Comparison of ENCODE assay signal across 7 mouse cellular contexts in the genomic region with DNA sequence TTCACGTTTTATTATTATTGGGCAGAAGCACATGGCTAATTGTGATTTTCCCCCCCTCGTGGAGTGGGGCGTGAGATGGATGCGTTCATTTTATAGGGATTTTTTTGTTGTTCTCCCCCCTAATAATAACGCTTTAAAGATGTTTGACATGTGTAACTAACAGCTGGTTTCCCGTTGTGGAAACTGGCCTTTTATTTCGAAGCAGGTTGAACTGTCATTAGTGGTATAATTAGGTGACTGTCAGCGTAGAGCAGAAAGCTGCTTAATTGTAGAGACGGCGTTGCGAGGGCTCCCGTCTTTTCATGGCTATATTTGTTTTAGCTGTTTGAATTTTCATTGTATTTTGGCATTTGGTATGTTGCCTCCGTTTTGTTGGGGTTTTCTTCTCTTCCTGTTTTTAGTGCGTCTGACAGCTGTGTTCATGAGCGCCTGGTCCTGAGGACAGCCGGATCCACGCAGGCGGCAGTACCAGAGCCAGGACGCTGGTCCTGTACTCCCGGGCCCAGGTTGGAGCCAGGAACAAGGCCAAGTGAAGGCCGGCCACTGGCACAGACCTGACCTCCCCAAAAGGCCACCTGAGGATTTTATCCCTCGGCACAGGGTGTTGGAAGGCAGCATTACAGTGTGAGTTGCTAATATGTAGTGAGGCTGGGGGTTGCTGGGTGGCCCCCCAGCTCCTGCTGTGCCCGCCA.
A peak's percentile ranks its signal among the peaks of the same experiment; 100 is the strongest.
DNase-seq lines count a peak whose midpoint lies in the region; ATAC-seq lines count a peak whose summit lies in the region.

No protein-coding gene starts in this region.

- 36% methylated on average over 23 of the region's 23 CpGs for WGBS in lung, embryonic 16.5 days
- WGBS in forebrain, embryonic 13.5 days, result 4% methylated on average over 23 of the region's 23 CpGs
- WGBS in intestine, embryonic 15.5 days, result 47% methylated on average over 23 of the region's 23 CpGs
- 13% methylated on average over 23 of the region's 23 CpGs for WGBS in neural tube, embryonic 14.5 days

- peak overlapping the region; percentile 48 for H3K4me2 ChIP-seq in lung, embryonic 16.5 days (ENCODE audit: low read depth, low read length)
- H3K4me2 ChIP-seq in forebrain, embryonic 13.5 days, result peak overlapping the region; percentile 61
- peak overlapping the region; percentile 54 for H3K4me2 ChIP-seq in intestine, embryonic 15.5 days (replicated peaks)
- H3K4me2 ChIP-seq in neural tube, embryonic 14.5 days (ENCODE audit: low read depth, low read length), result peak overlapping the region; percentile 51

- peak overlapping the region; percentile 74; the same call in 1 of the 2 replicates for H3K27ac ChIP-seq in lung, embryonic 16.5 days (ENCODE audit: low read length)
- peak overlapping the region; percentile 93 for H3K27ac ChIP-seq in forebrain, embryonic 13.5 days
- 0 out of 2 replicates have a peak overlapping the region, but pooled peaks have one; percentile 68 for H3K27ac ChIP-seq in intestine, embryonic 15.5 days
- peak overlapping the region; percentile 82 for H3K27ac ChIP-seq in neural tube, embryonic 14.5 days (ENCODE audit: low read depth, low read length)

- DNase-seq in lung, postnatal 4 days, result no peak
- DNase-seq in adrenal gland, adult 2 months, result no peak
- no peak for DNase-seq in layer of hippocampus, postnatal 14 days (ENCODE audit: low spot score in 2 of 2)

- no peaks in the 10 kb centered on the region for H3K9me3 ChIP-seq in lung, embryonic 16.5 days (ENCODE audit: control insufficient read depth, low read length)
- no peaks in the 10 kb centered on the region for H3K9me3 ChIP-seq in forebrain, embryonic 13.5 days (replicated peaks)
- H3K9me3 ChIP-seq in intestine, embryonic 15.5 days, result no peaks in the 10 kb centered on the region
- H3K9me3 ChIP-seq in neural tube, embryonic 14.5 days (ENCODE audit: control insufficient read depth, low read length), result no peaks in the 10 kb centered on the region

- H3K4me1 ChIP-seq in lung, embryonic 16.5 days (replicated peaks; ENCODE audit: control insufficient read depth, insufficient read depth, low read length), result peaks cover 59% of the 10 kb centered on the region
- peaks cover 98% of the 10 kb centered on the region for H3K4me1 ChIP-seq in forebrain, embryonic 13.5 days
- H3K4me1 ChIP-seq in intestine, embryonic 15.5 days (replicated peaks), result peaks cover 88% of the 10 kb centered on the region
- peaks cover 77% of the 10 kb centered on the region for H3K4me1 ChIP-seq in neural tube, embryonic 14.5 days (ENCODE audit: control insufficient read depth, insufficient read depth, low read length)

- H3K9ac ChIP-seq in lung, embryonic 16.5 days (ENCODE audit: low read length), result peak overlapping the region; percentile 53; the same call in 1 of the 2 replicates
- peak overlapping the region; percentile 64 for H3K9ac ChIP-seq in forebrain, embryonic 13.5 days
- 0 out of 2 replicates have a peak overlapping the region, but pooled peaks have one; percentile 36 for H3K9ac ChIP-seq in intestine, embryonic 15.5 days
- peak overlapping the region; percentile 46; the same call in 1 of the 2 replicates for H3K9ac ChIP-seq in neural tube, embryonic 14.5 days (replicated peaks; ENCODE audit: low read depth, low read length)

- H3K27me3 ChIP-seq in lung, embryonic 16.5 days (ENCODE audit: control insufficient read depth, insufficient read depth, low read depth, low read length), result no peaks in the 10 kb centered on the region
- H3K27me3 ChIP-seq in forebrain, embryonic 13.5 days, result no peaks in the 10 kb centered on the region
- H3K27me3 ChIP-seq in intestine, embryonic 15.5 days (replicated peaks), result no peaks in the 10 kb centered on the region
- H3K27me3 ChIP-seq in neural tube, embryonic 14.5 days (ENCODE audit: control insufficient read depth, insufficient read depth, low read length), result no peaks in the 10 kb centered on the region

- H3K4me3 ChIP-seq in lung, embryonic 16.5 days (ENCODE audit: low read length), result no peak overlapping the region
- peak overlapping the region; percentile 24 for H3K4me3 ChIP-seq in forebrain, embryonic 13.5 days
- H3K4me3 ChIP-seq in intestine, embryonic 15.5 days (replicated peaks), result no peak overlapping the region
- H3K4me3 ChIP-seq in neural tube, embryonic 14.5 days (ENCODE audit: low read depth, low read length), result peak overlapping the region; percentile 19; the same call in 1 of the 2 replicates

- no peak for ATAC-seq in lung, embryonic 16.5 days (ENCODE audit: low read depth)
- no peak for ATAC-seq in forebrain, embryonic 13.5 days
- no peak for ATAC-seq in intestine, embryonic 15.5 days
- ATAC-seq in neural tube, embryonic 14.5 days (ENCODE audit: low read depth), result no peak

- no peaks in the 10 kb centered on the region for H3K36me3 ChIP-seq in lung, embryonic 16.5 days (ENCODE audit: control insufficient read depth, insufficient read depth, low read length)
- H3K36me3 ChIP-seq in forebrain, embryonic 13.5 days (ENCODE audit: poor library complexity, severe bottlenecking), result no peaks in the 10 kb centered on the region
- H3K36me3 ChIP-seq in intestine, embryonic 15.5 days, result no peaks in the 10 kb centered on the region
- no peaks in the 10 kb centered on the region for H3K36me3 ChIP-seq in neural tube, embryonic 14.5 days (ENCODE audit: control insufficient read depth, insufficient read depth, low read length)

Comparison
In these comparisons a context has a peak if more than half of its experiments do, and no peak if none do; other contexts are left out.
1. H3K4me3 ChIP-seq: peak in forebrain, embryonic 13.5 days (single experiment) and neural tube, embryonic 14.5 days (single experiment); none in lung, embryonic 16.5 days (single experiment) and intestine, embryonic 15.5 days (single experiment).
2. Peak in every context shown above with its lines, with median percentiles within 50 percentile points of each other: H3K27ac ChIP-seq, H3K4me2 ChIP-seq and H3K9ac ChIP-seq.